Mouse (Mus musculus): Measurements from ENCODE around the gene Fance.
"Not testable (repeated sequence)": the region's sequence is repeated elsewhere in the genome, so short reads cannot be mapped to it uniquely, and the experiment has no call there.

Gene Fance

GRCm38 (mm10) chr17:28293716-28294115 lies 19.6 kb upstream of the Fance start:
- no peak for DNase-seq (ENCODE audit: low spot score)

- DNase-seq (ENCODE audit: low spot score) = no peak
These were observed 18.6 kb upstream of the Fance start for GRCm38 (mm10) chr17:28294449-28295333.

GRCm38 (mm10) chr17:28298888-28299287 lies 14.4 kb upstream of the Fance start:
- no peak for DNase-seq (ENCODE audit: low spot score)

GRCm38 (mm10) chr17:28299669-28300320 lies 13.5 kb upstream of the Fance start:
- DNase-seq (ENCODE audit: low spot score) = no peak

GRCm38 (mm10) chr17:28300323-28300722 lies 13.0 kb upstream of the Fance start:
- no peak for DNase-seq (ENCODE audit: low spot score)

GRCm38 (mm10) chr17:28300850-28301249 lies 12.5 kb upstream of the Fance start:
- DNase-seq (ENCODE audit: low spot score) = no peak

- DNase-seq (ENCODE audit: low spot score) = no peak
These were observed 8.1 kb upstream of the Fance start for GRCm38 (mm10) chr17:28305172-28305571.

GRCm38 (mm10) chr17:28308297-28309195 lies 4.8 kb upstream of the Fance start:
- peak; percentile 72 for DNase-seq (ENCODE audit: low spot score)

GRCm38 (mm10) chr17:28310831-28311230 lies 2.5 kb upstream of the Fance start:
- DNase-seq (ENCODE audit: low spot score) = no peak

GRCm38 (mm10) chr17:28311366-28312132 lies 1.8 kb upstream of the Fance start:
- DNase-seq (ENCODE audit: low spot score) = no peak

GRCm38 (mm10) chr17:28312232-28313211 lies 797 bp upstream of the Fance start:
- peak; percentile 46 for DNase-seq (ENCODE audit: low spot score)

- no peak for DNase-seq (ENCODE audit: low spot score)
These were observed 534 bp downstream of the Fance start for GRCm38 (mm10) chr17:28313880-28314225.

- DNase-seq (ENCODE audit: low spot score) = no peak
These were observed 2.4 kb downstream of the Fance start for GRCm38 (mm10) chr17:28315611-28316160.

- DNase-seq (ENCODE audit: low spot score) = no peak
These were observed 3.2 kb downstream of the Fance start for GRCm38 (mm10) chr17:28316476-28316875.

- no peak for DNase-seq (ENCODE audit: low spot score)
These were observed 3.8 kb downstream of the Fance start for GRCm38 (mm10) chr17:28317091-28317490.

- DNase-seq (ENCODE audit: low spot score) = no peak
These were observed 4.4 kb downstream of the Fance start for GRCm38 (mm10) chr17:28317725-28318124.

GRCm38 (mm10) chr17:28321700-28322099 lies 8.4 kb downstream of the Fance start:
- no peak for DNase-seq (ENCODE audit: low spot score)

GRCm38 (mm10) chr17:28323786-28324185 lies 10.5 kb downstream of the Fance start:
- DNase-seq (ENCODE audit: low spot score) = no peak

GRCm38 (mm10) chr17:28324416-28324815 lies 11.1 kb downstream of the Fance start:
- DNase-seq (ENCODE audit: low spot score) = not testable (repeated sequence)

GRCm38 (mm10) chr17:28325751-28326150 lies 12.4 kb downstream of the Fance start:
- DNase-seq (ENCODE audit: low spot score) = no peak

Data from spleen, adult 12 weeks (tissue).